Mouse (Mus musculus): ENCODE measurements around the gene Tmeff1.
A peak's percentile ranks its signal among the peaks of the same experiment; 100 is the strongest.
"Not testable (repeated sequence)": the region's sequence is repeated elsewhere in the genome, so short reads cannot be mapped to it uniquely, and the experiment has no call there.

Gene Tmeff1

GRCm38 (mm10) chr4:48674412-48674811, 89.4 kb downstream of the Tmeff1 start:
- no peak for DNase-seq (ENCODE audit: extremely low spot score, low read depth, low spot score)

DNA sequence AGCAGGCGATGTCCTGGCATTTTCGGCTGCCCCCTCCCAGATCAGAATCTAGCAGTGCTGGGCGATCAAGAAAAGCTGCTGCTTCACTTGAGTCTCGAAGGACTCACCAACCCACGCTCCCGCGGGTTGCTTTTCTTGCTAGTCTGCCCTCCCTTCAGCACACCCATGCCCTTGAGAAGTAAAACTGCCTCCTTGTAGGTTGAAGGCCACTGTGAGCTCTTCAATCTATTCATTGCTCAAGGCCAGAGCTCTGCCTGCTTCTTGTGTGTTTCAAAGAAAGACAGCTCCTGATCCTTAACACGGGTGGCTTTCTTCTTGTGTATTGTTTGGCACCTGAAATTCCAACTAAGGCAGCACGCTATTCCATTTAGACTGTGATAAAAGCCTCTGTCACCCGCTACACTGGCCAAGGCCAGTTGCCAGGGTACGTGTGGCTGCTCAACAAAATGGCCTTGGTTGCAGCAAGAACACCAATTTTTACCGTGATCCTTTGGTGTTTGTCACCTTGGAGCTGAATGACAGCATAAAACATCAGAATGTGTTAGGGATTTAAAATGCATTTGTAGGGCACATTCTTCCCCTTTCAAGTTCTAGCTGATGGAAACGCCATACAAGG, 91.7 kb downstream of the Tmeff1 start:
- no peak for DNase-seq (ENCODE audit: extremely low spot score, low read depth, low spot score)

DNA sequence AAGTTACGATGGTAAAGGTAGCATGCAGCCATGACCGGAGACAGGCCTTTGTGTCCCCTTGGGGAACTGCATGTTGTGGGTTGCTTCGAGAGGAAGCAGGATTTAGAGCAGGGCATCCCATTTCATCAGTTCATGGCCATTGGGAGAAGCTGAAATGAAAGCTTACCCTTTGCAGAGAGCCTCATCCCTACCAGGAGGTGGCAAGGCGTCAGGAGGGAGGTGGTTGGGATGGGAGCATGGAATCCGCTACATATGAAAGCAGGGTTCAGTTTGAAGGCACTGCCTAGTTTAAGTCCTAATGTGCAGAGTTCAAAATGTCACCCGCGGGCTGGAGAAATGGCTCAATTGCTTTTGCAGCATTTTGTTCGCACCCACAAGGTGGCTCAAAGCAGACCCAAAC, 92.3 kb downstream of the Tmeff1 start:
- no peak for DNase-seq (ENCODE audit: extremely low spot score, low read depth, low spot score)

DNA sequence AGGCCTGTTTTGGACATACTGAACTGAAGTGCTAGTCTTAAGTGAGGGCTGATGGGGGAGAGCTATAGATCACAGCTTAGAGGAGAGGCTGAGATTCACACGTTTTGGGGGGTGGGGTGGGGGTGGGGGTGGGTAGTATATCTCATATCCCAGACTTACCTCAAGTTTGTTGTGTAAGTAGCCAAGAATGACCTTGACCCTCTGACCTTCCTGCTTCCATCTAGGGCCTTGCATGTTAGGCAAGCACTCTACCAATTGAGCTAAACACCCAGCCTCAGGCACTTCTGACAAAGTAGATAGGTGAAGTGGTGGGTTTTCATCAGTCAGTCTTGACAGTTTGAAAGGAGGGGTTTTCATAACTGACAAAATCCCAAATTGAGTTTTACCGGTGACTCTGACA, 92.8 kb downstream of the Tmeff1 start:
- DNase-seq (ENCODE audit: extremely low spot score, low read depth, low spot score), result no peak

DNA sequence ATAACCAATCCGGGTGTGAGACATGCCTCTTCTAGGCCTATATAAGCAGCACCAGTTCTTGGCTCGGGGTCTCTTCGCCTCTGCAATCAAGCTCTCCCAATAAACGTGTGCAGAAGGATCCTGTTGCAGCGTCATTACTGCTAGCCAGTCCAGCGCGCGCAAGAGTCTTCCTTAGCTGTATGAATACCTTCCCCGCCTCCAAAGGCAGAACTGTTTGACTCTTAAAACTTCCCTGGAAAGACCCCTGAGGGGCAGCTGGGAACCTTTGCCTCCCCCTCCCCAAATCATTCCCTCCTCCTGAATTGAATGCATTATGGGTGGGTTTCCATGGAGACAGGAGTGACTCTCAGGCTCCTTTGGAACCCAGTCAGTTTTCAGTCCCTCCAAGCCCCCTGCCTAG, 93.8 kb downstream of the Tmeff1 start:
- DNase-seq (ENCODE audit: extremely low spot score, low read depth, low spot score), result no peak

DNA sequence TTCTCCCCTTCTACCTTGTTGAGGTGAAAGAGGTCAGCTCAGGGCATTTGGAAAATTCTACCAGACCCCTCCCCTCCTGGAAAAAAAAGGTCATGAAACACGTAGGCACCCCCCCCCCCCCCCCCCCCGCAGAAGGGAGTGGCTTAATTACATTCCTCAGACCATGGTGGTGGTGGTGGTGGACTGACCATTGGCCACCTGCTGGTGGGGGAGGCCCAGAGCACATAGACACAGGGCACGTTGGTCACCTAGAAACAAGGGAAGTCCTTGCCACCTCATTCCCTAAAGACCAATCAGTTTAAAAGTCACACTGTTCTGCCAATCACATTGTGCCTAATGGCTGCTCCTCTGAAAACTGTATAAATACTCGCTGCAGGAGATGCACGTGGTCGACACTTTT, 94.8 kb downstream of the Tmeff1 start:
- DNase-seq (ENCODE audit: extremely low spot score, low read depth, low spot score), result not testable (repeated sequence)

- DNase-seq (ENCODE audit: extremely low spot score, low read depth, low spot score), result no peak
Measured at GRCm38 (mm10) chr4:48680214-48680613, 95.2 kb downstream of the Tmeff1 start.

DNA sequence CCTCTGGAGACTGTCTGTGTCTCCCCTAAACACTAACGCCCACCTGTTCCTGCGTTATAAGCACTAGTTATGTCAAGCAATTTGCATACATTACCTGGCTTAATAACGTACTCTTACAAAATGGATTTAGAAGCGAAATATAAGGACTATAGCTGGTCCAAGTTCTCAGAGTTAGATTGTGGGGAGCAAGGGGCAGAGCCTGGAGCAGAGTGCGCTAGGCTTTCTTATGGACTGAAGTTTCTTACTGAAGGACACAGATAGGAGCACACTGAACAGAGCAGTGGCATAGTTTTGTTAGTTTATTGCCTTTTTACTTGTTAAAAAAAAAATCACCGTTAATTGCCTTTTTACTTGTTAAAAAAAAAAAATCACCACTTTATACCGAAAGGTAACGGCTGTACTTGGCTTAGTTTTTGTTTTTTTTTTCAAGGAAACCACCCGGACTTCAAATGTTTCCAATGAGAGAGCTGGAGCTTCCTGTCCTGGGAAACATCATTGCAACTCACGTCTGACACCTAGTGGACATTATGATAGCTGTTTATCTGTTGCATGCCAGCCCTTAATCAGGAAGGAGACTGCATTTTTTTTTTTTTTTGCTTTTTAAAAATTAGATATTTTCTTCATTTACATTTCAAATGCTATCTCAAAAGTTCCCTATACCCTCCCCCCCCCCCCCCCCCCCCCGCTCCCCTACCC, 95.8 kb downstream of the Tmeff1 start:
- peak; percentile 79 for DNase-seq (ENCODE audit: extremely low spot score, low read depth, low spot score)

- no peak for DNase-seq (ENCODE audit: extremely low spot score, low read depth, low spot score)
Measured at GRCm38 (mm10) chr4:48683126-48683525, 98.2 kb downstream of the Tmeff1 start.

- not testable (repeated sequence) for DNase-seq (ENCODE audit: extremely low spot score, low read depth, low spot score)
Measured at GRCm38 (mm10) chr4:48683633-48684209, 98.7 kb downstream of the Tmeff1 start.

GRCm38 (mm10) chr4:48684593-48685187, 99.7 kb downstream of the Tmeff1 start:
- DNase-seq (ENCODE audit: extremely low spot score, low read depth, low spot score), result no peak

DNA sequence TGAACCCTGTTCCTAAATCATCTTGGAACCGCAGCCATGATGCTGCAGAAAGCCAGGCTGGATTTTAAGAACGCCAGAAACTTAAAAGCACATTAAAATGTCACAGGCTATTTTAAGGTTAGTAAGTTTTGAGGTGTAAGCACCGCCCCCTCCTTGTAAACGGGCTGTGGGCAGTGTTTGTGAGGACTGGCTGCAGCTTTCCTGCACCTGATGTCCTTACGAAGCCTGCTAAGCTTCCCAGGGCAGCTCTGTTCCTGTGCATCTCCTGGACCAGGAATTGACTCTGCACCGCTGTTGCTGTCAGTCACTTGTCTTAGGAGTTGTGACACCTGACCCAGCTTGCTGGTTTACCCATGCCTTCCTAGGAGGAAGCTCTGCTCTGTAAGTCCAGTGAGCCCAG, 103.2 kb downstream of the Tmeff1 start:
- no peak for DNase-seq (ENCODE audit: extremely low spot score, low read depth, low spot score)

DNA sequence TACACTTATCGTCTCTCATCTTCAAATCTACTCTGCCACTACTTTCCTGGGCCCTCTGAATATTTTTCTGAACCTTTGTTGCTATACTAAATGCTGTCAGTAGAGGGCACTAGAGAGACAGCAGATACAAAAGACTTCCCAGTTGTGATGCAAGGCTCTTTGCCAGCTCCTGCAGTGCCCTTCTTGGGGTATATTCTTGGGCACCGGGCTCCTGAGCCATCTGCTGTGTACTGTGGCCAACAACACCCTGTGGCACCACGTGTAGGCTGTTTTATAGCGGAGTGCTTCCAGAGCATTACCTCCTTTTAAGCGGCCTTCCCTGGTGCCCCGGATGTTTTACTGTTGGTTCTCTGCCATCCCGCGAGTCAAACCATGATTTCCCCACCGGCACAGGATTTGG, 105.7 kb downstream of the Tmeff1 start:
- DNase-seq (ENCODE audit: extremely low spot score, low read depth, low spot score), result no peak

- peak; percentile 49 for DNase-seq (ENCODE audit: extremely low spot score, low read depth, low spot score)
Measured at GRCm38 (mm10) chr4:48691793-48692437, 106.9 kb downstream of the Tmeff1 start.

GRCm38 (mm10) chr4:48692736-48693292, 107.8 kb downstream of the Tmeff1 start:
- no peak for DNase-seq (ENCODE audit: extremely low spot score, low read depth, low spot score)

- no peak for DNase-seq (ENCODE audit: extremely low spot score, low read depth, low spot score)
Measured at GRCm38 (mm10) chr4:48696706-48697105, 111.7 kb downstream of the Tmeff1 start.

GRCm38 (mm10) chr4:48697302-48697701, 112.3 kb downstream of the Tmeff1 start:
- DNase-seq (ENCODE audit: extremely low spot score, low read depth, low spot score), result no peak
